Mouse (Mus musculus): Measurements from ENCODE around the gene Nckap1. TPM values are rescaled to one million over a fixed set of nuclear protein-coding genes. Genes with fewer than 3 reads are reported as not detected.

Nckap1 gene
- polyA plus RNA-seq, 1 experiment, result 0.08 TPM

GRCm38 (mm10) chr2:80474247-80474796, 106.9 kb downstream of the Nckap1 start:
- H3K27me3 ChIP-seq (ENCODE audit: control insufficient read depth), result no peaks in the 10 kb centered on the region
- H3K4me3 ChIP-seq (replicated peaks), result no peak overlapping the region
- H3K9me3 ChIP-seq (ENCODE audit: control insufficient read depth, low read length), result no peaks in the 10 kb centered on the region
- no peak for TF ChIP-seq GATA1 (IDR thresholded peaks at IDR 0.05; ENCODE audit: low read length)
- no peak for TF ChIP-seq TAL1 (IDR thresholded peaks at IDR 0.05; ENCODE audit: low read length)
- H3K36me3 ChIP-seq (ENCODE audit: control insufficient read depth), result no peaks in the 10 kb centered on the region
- H3K4me1 ChIP-seq (ENCODE audit: control insufficient read depth), result no peaks in the 10 kb centered on the region

DNA sequence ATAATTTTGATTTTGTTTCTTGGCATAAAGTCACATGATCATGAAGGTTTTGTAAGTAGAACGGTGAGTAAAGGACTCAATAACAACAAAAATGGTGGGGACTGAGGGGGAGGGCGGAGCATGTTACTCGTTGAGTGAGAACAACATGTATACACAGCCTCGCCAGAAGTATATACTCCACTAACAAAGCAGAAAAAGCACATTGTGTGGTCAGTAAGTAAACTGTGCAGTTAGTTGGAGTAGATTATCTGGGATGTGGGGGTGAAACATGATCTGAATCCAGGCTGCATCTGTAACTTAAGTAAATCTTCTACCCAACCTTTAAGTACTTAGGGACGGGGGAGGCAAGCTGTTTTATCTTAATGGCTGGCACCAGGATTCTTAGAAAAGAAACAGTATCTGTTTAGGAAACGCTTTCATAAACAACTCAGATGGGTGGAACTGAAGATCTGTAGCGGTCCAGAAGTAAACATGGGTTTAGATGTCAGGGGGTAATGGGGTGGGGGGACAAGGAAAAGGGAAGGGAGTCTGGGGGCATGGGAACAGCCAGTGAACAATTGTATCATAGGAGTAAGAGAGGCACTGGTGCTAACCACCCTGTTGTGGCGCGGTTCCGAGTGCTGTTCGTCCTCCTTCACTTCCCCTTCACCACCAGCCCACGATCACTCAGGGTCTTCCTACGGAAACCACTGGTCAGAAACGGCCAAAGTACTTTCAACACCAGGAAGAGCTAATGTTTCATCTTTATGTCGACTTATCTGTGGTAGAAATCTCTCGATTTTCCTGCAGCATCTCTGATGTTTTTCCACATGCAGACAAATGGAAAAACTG, 115.0 kb downstream of the Nckap1 start:
- H3K4me1 ChIP-seq (ENCODE audit: control insufficient read depth), result no peaks in the 10 kb centered on the region
- no peaks in the 10 kb centered on the region for H3K27me3 ChIP-seq (ENCODE audit: control insufficient read depth)
- H3K4me3 ChIP-seq (replicated peaks), result no peak overlapping the region
- TF ChIP-seq GATA1 (IDR thresholded peaks at IDR 0.05; ENCODE audit: low read length) (no peak), TAL1 (IDR thresholded peaks at IDR 0.05; ENCODE audit: low read length) (no peak)
- H3K9me3 ChIP-seq (ENCODE audit: control insufficient read depth, low read length), result no peaks in the 10 kb centered on the region
- H3K36me3 ChIP-seq (ENCODE audit: control insufficient read depth), result no peaks in the 10 kb centered on the region

- Histone ChIP-seq H3K4me3 (replicated peaks) (no peak overlapping the region), H3K36me3 (ENCODE audit: control insufficient read depth) (no peaks in the 10 kb centered on the region), H3K9me3 (ENCODE audit: control insufficient read depth, low read length) (no peaks in the 10 kb centered on the region), H3K4me1 (ENCODE audit: control insufficient read depth) (no peaks in the 10 kb centered on the region), H3K27me3 (ENCODE audit: control insufficient read depth) (no peaks in the 10 kb centered on the region)
- no peak for TF ChIP-seq TAL1 (IDR thresholded peaks at IDR 0.05; ENCODE audit: low read length)
- no peak for TF ChIP-seq GATA1 (IDR thresholded peaks at IDR 0.05; ENCODE audit: low read length)
These were observed 119.4 kb downstream of the Nckap1 start for GRCm38 (mm10) chr2:80461827-80462226.

Other genes starting within 250 kb of the Nckap1 start
- gene Frzb, start 133.8 kb downstream of the Nckap1 start, polyA plus RNA-seq (2012), result not detected in 2 replicates
- gene Dusp19, start 35.7 kb upstream of the Nckap1 start, polyA plus RNA-seq (2012), result not detected in 2 replicates
- 0.15 and 0.17 TPM in 2 replicates for gene Nup35, start 35.9 kb upstream of the Nckap1 start, polyA plus RNA-seq (2012)